Mouse (Mus musculus) embryo, embryonic 10.5 days (tissue): ENCODE data around the gene Apeh.

Source experiments
- DNase-seq: peaks from one replicate; pipeline ENCODE4 v3.0.0-alpha.2; 2015; ENCODE audit warnings: low spot score

Apeh gene

GRCm38 (mm10) chr9:108051184-108051930 lies 43.0 kb downstream of the Apeh start:
- no peak for DNase-seq

- DNase-seq, result no peak
Measured at GRCm38 (mm10) chr9:108049561-108050251, 44.7 kb downstream of the Apeh start.

GRCm38 (mm10) chr9:108049016-108049455 lies 45.4 kb downstream of the Apeh start, which contains the start of gene Gmppb:
Gene Gmppb, plus strand, starts transcription at chr9:108049242.
- peak; percentile 98 for DNase-seq

GRCm38 (mm10) chr9:108048566-108048955 lies 45.8 kb downstream of the Apeh start:
- DNase-seq, result peak; percentile 54

GRCm38 (mm10) chr9:108047601-108048565 lies 46.5 kb downstream of the Apeh start:
- DNase-seq, result no peak

- DNase-seq, result no peak
Measured at GRCm38 (mm10) chr9:108046582-108046981, 47.8 kb downstream of the Apeh start.

- no peak for DNase-seq
Measured at GRCm38 (mm10) chr9:108044751-108045492, 49.5 kb downstream of the Apeh start.
